Mouse (Mus musculus) kidney, embryonic 16.5 days (tissue): Measurements from ENCODE around the gene Hmgn3. TPM values are rescaled to one million over a fixed set of nuclear protein-coding genes. Genes with fewer than 3 reads are reported as not detected.

Experiments used
- ATAC-seq: fragments of 200-750 bp; cut with Nextera tagmentation; 2 replicates; pipeline ENCODE4 v1.8.0; 2017; ENCODE audit warnings: moderate TSS enrichment; ENCODE audit not compliant: low FRiP score, low TSS enrichment
- H3K27ac ChIP-seq: fragments of 300-500 bp; sonication (generic); 2 replicates; pipeline ENCODE4 v1.5.1; 2014; ENCODE audit warnings: low read length
- H3K27me3 ChIP-seq: fragments of 300-500 bp; sonication (generic); 2 replicates; pipeline ENCODE4 v1.6.1; 2014; ENCODE audit warnings: low read length, control low read depth, mixed read lengths; ENCODE audit not compliant: insufficient read depth
- H3K36me3 ChIP-seq: fragments of 300-500 bp; sonication (generic); 2 replicates; pipeline ENCODE4 v1.6.1; 2014; ENCODE audit warnings: low read length, control low read depth, mixed read lengths; ENCODE audit not compliant: insufficient read depth
- H3K4me1 ChIP-seq: fragments of 300-500 bp; sonication (generic); 2 replicates; pipeline ENCODE4 v1.6.1; 2014; ENCODE audit warnings: low read length, control low read depth, mixed read lengths; ENCODE audit not compliant: insufficient read depth
- H3K4me2 ChIP-seq: fragments of 300-500 bp; sonication (generic); replicated peaks from 2 replicates; pipeline ENCODE4 v1.6.1; 2014; ENCODE audit warnings: low read depth, low read length
- H3K4me3 ChIP-seq: fragments of 300-500 bp; sonication (generic); 2 replicates; pipeline ENCODE4 v1.5.1; 2014; ENCODE audit warnings: mild to moderate bottlenecking, low read length
- H3K9ac ChIP-seq: fragments of 300-500 bp; sonication (generic); replicated peaks from 2 replicates; pipeline ENCODE4 v1.6.1; 2014; ENCODE audit warnings: low read length
- H3K9me3 ChIP-seq: fragments of 300-500 bp; sonication (generic); 2 replicates; pipeline ENCODE4 v1.6.1; 2016; ENCODE audit warnings: low read length, control low read depth
- WGBS: fragments of 180-500 bp; shearing (Covaris S2); extraction: QIAGEN DNeasy Blood & Tissue Kit; methylation state at CpG from one replicate; pipeline ENCODE4 v1.1.7; 2014; 5-methylcytosine and 5-hydroxymethylcytosine counted together
- polyA plus RNA-seq: library from polyadenylated mRNA; unstranded; fragments of >200 nt; fragmentation: Nextera tagmentation; extraction: Ambion mirVana; gene quantifications from 2 replicates; pipeline ENCODE4 v1.2.1, GENCODE M21; 2015

Gene Hmgn3
- polyA plus RNA-seq, 1 experiment from 2014 or later, result 111 TPM

GRCm38 (mm10) chr9:83117486-83117885 lies 29.0 kb downstream of the Hmgn3 start:
- no peak overlapping the region for H3K4me3 ChIP-seq
- H3K4me2 ChIP-seq, result no peak overlapping the region
- no peak overlapping the region for H3K9ac ChIP-seq
- no peaks in the 10 kb centered on the region for H3K36me3 ChIP-seq
- H3K27me3 ChIP-seq, result no peaks in the 10 kb centered on the region
- 70% methylated on average over 7 of the region's 7 CpGs for WGBS
- no peak for ATAC-seq
- H3K4me1 ChIP-seq, result no peaks in the 10 kb centered on the region
- no peaks in the 10 kb centered on the region for H3K9me3 ChIP-seq
- H3K27ac ChIP-seq, result 0 out of 2 replicates have a peak overlapping the region, but pooled peaks have one; percentile 1

- Histone ChIP-seq H3K9me3 (no peaks in the 10 kb centered on the region), H3K4me2 (no peak overlapping the region), H3K27ac (no peak overlapping the region), H3K36me3 (no peaks in the 10 kb centered on the region), H3K4me3 (no peak overlapping the region), H3K4me1 (0 out of 2 replicates have a peak, but pooled peaks cover 3% of the 10 kb centered on the region), H3K9ac (no peak overlapping the region), H3K27me3 (no peaks in the 10 kb centered on the region)
- no peak for ATAC-seq
- 70% methylated on average over 15 of the region's 15 CpGs for WGBS
These were observed 29.6 kb downstream of the Hmgn3 start for GRCm38 (mm10) chr9:83116774-83117474.

- no peaks in the 10 kb centered on the region for H3K36me3 ChIP-seq
- no peaks in the 10 kb centered on the region for H3K27me3 ChIP-seq
- no peak overlapping the region for H3K4me2 ChIP-seq
- no peaks in the 10 kb centered on the region for H3K9me3 ChIP-seq
- WGBS, result 92% methylated on average over 2 of the region's 2 CpGs
- H3K27ac ChIP-seq, result no peak overlapping the region
- ATAC-seq, result no peak
- 0 out of 2 replicates have a peak, but pooled peaks cover 3% of the 10 kb centered on the region for H3K4me1 ChIP-seq
- H3K9ac ChIP-seq, result no peak overlapping the region
- H3K4me3 ChIP-seq, result no peak overlapping the region
These were observed 30.8 kb downstream of the Hmgn3 start for GRCm38 (mm10) chr9:83115676-83116075.

GRCm38 (mm10) chr9:83113800-83114217 lies 32.7 kb downstream of the Hmgn3 start:
- no peak overlapping the region for H3K4me2 ChIP-seq
- no peak overlapping the region for H3K27ac ChIP-seq
- H3K9me3 ChIP-seq, result no peaks in the 10 kb centered on the region
- H3K4me3 ChIP-seq, result no peak overlapping the region
- WGBS, result 77% methylated on average over 10 of the region's 10 CpGs
- no peak overlapping the region for H3K9ac ChIP-seq
- no peak for ATAC-seq
- no peaks in the 10 kb centered on the region for H3K27me3 ChIP-seq
- H3K36me3 ChIP-seq, result no peaks in the 10 kb centered on the region
- 0 out of 2 replicates have a peak, but pooled peaks cover 3% of the 10 kb centered on the region for H3K4me1 ChIP-seq

GRCm38 (mm10) chr9:83112305-83112768 lies 34.1 kb downstream of the Hmgn3 start:
- no peak overlapping the region for H3K4me3 ChIP-seq
- no peak overlapping the region for H3K9ac ChIP-seq
- no peaks in the 10 kb centered on the region for H3K9me3 ChIP-seq
- ATAC-seq, result no peak
- no peaks in the 10 kb centered on the region for H3K36me3 ChIP-seq
- no peak overlapping the region for H3K4me2 ChIP-seq
- H3K27me3 ChIP-seq, result no peaks in the 10 kb centered on the region
- 53% methylated on average over 9 of the region's 9 CpGs for WGBS
- no peak overlapping the region for H3K27ac ChIP-seq
- H3K4me1 ChIP-seq, result 0 out of 2 replicates have a peak, but pooled peaks cover 3% of the 10 kb centered on the region

GRCm38 (mm10) chr9:83111789-83112188 lies 34.7 kb downstream of the Hmgn3 start:
- H3K27ac ChIP-seq, result no peak overlapping the region
- no peak overlapping the region for H3K4me3 ChIP-seq
- no peaks in the 10 kb centered on the region for H3K27me3 ChIP-seq
- no peak overlapping the region for H3K4me2 ChIP-seq
- no peak overlapping the region for H3K9ac ChIP-seq
- 0 out of 2 replicates have a peak, but pooled peaks cover 3% of the 10 kb centered on the region for H3K4me1 ChIP-seq
- H3K9me3 ChIP-seq, result no peaks in the 10 kb centered on the region
- ATAC-seq, result no peak
- no peaks in the 10 kb centered on the region for H3K36me3 ChIP-seq
- whole genome bisulfite sequencing, result 42% methylated on average over 3 of the region's 3 CpGs

- H3K4me3 ChIP-seq, result no peak overlapping the region
- H3K36me3 ChIP-seq, result no peaks in the 10 kb centered on the region
- 81% methylated on average over 9 of the region's 9 CpGs for WGBS
- no peak overlapping the region for H3K27ac ChIP-seq
- no peak overlapping the region for H3K4me2 ChIP-seq
- H3K27me3 ChIP-seq, result no peaks in the 10 kb centered on the region
- H3K9me3 ChIP-seq, result no peaks in the 10 kb centered on the region
- no peak overlapping the region for H3K9ac ChIP-seq
- H3K4me1 ChIP-seq, result 0 out of 2 replicates have a peak, but pooled peaks cover 3% of the 10 kb centered on the region
- no peak for ATAC-seq
These were observed 35.3 kb downstream of the Hmgn3 start for GRCm38 (mm10) chr9:83111117-83111686.

GRCm38 (mm10) chr9:83110406-83111116 lies 35.9 kb downstream of the Hmgn3 start:
- H3K27me3 ChIP-seq, result no peaks in the 10 kb centered on the region
- H3K4me3 ChIP-seq, result no peak overlapping the region
- H3K9ac ChIP-seq, result no peak overlapping the region
- H3K36me3 ChIP-seq, result no peaks in the 10 kb centered on the region
- H3K4me1 ChIP-seq, result 0 out of 2 replicates have a peak, but pooled peaks cover 3% of the 10 kb centered on the region
- no peak overlapping the region for H3K4me2 ChIP-seq
- no peaks in the 10 kb centered on the region for H3K9me3 ChIP-seq
- no peak overlapping the region for H3K27ac ChIP-seq
- no peak for ATAC-seq
- WGBS, result 90% methylated on average over 9 of the region's 9 CpGs

GRCm38 (mm10) chr9:83109705-83110104 lies 36.8 kb downstream of the Hmgn3 start:
- H3K36me3 ChIP-seq, result no peaks in the 10 kb centered on the region
- WGBS, result 94% methylated on average over 6 of the region's 6 CpGs
- H3K27ac ChIP-seq, result no peak overlapping the region
- no peaks in the 10 kb centered on the region for H3K27me3 ChIP-seq
- 0 out of 2 replicates have a peak, but pooled peaks cover 3% of the 10 kb centered on the region for H3K4me1 ChIP-seq
- H3K4me2 ChIP-seq, result no peak overlapping the region
- no peaks in the 10 kb centered on the region for H3K9me3 ChIP-seq
- ATAC-seq, result no peak
- H3K9ac ChIP-seq, result no peak overlapping the region
- H3K4me3 ChIP-seq, result no peak overlapping the region
